Mouse (Mus musculus) embryo, embryonic 11 days (tissue): ENCODE data around the gene Bak1.

Source experiments
- DNase-seq: peaks from one replicate; pipeline ENCODE4 v3.0.0-alpha.2; 2015

The Bak1 gene

DNA sequence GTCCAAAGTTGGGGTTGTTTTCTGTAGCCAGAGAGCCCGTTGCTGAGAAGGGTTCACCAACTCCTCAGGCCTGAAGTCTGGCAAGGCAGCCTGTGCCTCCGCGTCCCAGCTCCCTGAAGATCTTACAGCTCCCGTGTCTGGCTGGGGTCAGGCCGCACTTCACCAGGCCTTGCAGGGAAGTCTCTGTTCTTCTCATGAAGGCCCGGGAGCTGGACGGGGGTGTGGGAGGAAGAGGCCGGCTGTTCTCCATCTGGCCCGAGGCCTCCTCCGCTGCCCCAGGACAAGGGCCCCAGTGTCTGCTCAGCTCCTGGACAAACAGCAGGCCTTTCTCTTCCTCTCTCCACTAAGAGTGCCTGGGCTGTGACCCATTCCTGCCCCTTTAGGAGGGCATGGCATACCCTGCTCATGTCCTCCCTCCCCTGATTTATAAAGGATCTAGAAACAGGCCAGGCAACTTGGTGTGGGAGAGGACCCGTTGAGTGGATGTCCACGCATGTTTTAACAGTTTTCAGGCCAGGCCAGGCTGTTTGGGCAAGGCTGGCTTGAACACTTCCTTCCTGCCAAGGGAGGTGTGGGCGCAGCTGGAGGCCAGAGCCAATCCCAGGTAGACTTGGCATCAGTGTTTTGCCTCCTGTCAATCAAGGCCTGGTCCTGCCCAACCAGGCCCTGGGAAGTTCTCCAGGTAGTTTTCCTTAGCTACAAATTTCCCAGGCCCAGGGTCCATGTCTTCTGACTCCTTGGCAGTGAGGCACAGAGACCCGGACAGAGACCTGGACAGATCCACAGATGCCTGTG lies 19.8 kb upstream of the Bak1 start:
- DNase-seq, result peak; percentile 52

DNA sequence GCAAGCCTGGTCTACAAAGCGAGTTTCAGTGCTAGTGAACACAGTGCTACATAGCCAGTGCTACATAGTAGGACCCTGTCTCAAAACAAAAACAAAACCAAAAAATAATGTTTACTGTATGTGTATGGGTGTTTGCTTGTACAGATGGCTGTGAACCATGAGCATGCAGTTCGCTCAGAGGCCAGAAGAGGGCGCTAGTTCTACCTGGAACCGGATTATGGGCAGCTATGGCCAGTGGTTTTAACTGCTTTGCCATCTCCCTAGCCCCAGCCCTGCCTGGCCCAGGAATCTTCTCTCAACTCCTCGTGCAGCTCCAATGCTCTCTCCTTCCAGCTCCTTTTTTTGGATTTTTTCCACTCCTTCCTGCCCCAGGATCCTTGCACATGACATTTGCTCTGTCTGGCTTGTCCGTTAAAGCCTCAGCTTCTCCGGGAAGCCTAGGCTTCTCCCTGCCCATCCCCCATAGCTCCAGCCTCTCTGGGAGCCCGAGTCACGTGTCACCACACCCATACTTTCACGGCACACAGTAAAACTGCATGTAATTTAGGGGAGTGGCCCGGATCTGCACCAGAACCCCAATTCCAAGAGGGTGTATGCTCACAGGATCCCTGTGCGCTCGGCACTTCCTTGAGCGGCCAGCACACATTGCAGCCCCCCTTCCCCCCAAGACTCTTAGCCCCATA lies 19.1 kb upstream of the Bak1 start:
- DNase-seq, result no peak

DNA sequence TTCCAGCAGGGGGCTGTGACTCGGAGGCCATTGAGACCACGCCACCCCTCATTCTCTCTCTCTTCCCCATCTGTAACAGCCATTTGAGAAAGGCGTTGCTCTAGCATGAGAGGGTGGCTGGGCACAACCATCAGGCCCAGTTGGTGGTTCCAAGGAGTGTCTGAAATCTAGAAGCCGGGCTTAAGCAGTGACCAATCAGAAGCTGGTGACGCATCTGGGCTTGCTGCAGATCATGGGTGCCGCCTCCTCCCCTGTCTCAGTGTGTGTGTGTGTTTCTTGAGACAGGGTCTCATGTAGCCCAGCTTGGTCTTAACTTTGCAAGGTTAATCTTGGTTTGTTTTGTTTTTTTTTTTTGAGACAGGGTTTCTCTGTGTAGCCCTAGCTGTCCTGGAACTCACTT lies 16.4 kb upstream of the Bak1 start:
- no peak for DNase-seq

DNA sequence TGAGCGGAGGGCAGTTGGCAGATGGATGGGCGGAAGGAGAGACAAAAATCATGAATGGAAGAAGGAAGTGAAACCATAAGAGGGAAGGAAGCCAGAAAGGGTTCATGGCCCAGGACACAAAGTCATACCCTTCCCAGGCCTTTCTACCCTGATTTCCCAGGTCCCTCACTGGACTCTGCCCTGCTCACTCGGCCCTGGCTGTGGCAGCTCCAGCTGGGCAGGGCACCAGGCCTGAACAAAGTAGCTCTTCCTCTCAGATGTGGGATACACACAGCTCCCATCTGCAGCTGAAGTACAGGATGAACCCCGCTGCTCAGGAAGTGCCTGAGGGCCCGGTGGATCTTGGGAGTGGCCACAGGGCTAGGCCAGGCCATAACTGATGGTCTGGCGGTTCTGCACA lies 14.0 kb upstream of the Bak1 start:
- DNase-seq, result no peak

DNA sequence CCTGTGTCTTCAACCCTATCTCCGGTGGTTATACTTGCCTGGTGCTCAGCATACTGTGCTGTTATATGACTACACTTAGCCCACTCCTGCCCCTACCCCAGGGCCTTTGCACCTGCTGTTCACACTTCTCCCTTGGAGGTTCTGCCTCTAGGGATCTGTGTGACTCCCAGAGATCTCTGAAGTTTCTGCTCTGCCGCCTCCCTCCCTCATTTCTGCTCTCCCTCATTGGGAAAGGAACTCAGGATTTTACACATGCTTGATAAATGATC lies 12.9 kb upstream of the Bak1 start:
- DNase-seq, result no peak

DNA sequence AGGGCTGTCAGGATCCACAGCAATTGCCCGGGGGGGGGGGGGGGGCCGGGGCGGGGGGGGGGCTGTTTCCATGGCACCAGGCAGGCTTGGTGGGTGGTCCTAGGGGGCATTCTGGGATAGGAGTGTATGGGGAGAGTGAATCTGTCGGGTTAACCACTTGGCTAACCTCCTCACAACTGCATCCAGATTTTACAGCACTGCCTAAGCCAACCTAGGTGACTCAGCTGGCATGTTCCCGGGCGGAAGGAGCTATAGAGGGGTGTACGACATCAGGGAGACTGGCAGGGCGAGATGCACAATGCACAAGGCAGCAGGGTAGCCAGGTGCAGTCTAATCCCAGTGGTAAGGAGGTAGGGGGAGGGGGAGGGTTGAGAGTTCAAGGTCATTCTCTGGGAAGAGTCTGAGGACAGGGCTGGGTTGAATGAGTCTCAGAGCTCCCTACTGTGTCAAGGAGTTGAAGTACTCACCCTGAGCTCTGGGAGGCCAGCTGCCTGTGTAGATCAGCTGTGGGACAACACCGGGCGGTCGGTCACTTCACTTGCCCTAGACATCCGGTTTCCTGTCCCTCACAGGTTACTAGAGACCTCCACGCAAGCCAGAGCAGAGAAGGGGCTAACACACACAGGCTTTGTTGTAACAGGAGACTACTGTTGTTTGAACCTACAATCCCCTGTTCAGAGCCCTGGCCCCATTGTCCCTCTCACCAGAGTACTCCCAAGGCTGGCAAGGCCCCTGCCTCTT lies 12.4 kb upstream of the Bak1 start:
- DNase-seq, result no peak

DNA sequence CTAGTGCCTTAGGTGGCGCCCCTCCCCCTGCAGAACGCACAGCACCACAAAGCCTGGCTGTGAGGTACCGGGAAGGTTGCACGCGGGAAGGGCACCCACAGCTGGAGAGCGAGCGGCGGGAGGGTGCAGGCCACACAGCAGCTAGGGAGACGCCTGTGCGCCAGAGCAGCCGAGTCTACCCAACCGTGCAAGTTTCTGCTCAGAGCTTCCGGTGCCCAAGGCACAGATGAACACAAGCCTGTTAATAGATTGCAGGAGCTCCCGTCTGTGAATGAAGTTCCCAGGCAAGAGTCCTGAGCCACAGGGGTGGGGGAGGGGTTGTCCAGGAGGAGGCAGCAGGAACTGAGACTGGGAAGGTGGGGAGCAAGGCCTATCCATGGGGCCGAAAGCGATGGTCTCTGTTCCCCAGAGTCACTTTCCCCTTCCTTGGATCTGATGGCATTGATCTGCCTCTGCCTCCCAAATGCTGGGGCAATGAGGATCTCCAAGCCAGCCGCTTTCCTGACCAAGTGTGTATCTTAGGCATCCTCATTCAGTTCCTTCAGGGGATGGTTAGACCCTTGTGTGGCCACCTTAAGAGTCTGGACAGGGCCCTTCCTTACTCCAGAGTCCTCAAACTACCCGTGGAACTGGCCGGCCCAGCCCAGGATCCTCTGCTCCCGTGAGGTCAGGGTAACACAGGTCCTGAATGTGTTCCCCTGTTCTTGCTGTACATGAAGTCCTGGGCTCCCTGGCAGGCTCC lies 11.7 kb upstream of the Bak1 start:
- DNase-seq, result peak; percentile 83

DNA sequence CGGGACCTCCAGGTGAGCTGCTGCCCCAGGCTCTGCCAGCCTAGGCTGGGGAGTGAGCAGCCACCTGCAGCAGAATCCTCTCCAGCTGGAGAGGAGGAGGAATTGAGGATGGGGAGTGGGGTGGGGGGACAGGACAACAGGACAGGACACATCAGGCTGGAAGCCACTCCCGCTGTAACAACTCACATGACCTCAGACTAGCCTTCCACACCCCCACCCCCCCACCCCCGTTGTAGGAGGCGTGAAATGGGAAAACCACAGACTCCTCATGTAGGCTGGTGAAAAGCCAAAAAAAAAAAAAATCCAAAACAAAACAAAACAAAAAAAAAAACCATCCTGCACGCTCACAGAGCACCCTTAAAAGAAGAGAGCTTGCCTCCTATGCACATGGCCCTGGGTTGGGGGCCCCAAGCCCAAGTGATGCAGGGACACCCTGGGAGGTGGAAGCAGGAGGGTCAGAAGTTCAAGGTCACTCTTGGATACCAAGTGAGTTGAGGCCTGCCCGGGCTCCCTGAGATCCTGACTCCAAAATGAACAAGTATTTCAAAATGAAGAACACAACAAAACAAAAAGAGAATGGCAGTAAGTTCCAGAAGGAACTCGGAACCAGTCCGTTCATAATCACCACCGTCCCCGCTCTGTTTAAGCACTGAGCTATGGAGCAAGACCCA lies 10.8 kb upstream of the Bak1 start:
- no peak for DNase-seq

DNA sequence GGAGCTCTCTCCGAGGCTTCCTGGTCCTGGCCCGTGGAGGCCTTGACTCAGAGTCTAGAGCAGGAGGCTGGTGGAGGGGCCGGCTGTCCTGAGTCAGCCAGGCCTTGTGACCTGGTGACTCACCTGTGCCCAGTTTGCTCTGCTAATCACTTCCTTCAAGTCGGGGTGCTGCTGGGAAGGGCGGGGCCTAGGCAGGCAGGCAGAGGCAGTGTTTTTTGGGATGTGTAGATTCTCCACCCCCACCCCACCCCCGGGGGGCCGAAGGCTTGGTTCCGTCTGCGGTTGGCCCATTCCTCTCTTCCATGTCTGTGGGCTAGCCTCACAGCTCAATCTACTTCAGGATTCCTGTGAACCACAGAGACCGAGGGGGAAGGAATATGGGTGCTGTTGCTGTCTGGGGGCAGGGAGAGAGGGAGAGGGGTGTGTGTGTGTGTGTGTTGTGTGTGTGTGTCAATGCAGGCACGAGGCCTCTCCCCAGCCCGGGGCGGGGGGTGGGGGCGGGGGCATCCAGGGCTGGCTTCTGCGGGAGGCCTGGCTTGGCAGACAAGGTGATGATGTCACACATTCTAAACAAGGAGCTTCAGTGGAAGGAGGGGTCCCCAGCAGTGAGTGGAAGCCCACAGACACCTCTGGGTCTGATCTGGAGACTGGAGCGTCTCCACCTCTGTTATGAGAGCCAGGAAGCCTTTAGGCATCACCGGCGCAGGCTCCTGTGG lies 9.7 kb upstream of the Bak1 start:
- DNase-seq, result no peak

DNA sequence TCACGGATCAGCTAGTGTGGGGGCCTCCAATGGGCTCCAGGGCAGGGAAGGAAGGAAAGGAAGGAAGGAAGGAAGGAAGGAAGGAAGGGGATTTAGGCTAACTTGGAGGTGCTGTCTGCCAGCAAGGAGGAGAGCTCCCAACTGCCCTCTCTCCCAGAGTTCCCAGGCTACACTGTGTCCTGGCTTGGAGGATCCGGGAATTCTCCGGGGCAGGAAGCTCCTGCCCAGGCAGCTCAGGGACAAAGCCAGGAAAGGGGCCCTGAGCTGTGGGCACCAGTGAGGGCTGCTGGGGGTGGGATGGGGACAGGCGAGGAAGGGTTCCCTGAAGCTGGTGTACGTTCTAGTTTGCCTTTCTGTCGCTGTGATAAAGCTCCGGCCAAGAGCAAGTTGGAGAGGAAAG lies 7.7 kb upstream of the Bak1 start:
- no peak for DNase-seq

DNA sequence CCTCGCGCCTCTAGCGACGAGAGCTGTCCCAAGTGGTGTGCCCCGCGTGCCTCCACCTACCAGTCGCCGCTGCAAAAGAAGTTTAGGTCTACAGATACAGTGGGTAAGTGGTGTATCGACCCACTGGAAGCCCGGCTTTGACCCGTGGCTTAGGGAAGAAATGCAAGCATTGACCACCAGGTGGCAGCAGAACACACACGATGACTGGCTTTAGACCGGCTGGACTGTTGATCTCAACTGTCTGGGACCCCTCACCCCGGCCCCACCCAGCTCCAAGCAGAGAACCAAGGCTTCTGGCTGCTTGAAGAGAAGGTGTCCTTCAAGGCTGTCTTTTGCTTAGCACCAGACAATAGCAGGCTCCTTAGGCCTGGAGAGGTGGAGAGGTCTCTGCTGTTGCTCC lies 4.1 kb upstream of the Bak1 start:
- DNase-seq, result peak; percentile 90

DNA sequence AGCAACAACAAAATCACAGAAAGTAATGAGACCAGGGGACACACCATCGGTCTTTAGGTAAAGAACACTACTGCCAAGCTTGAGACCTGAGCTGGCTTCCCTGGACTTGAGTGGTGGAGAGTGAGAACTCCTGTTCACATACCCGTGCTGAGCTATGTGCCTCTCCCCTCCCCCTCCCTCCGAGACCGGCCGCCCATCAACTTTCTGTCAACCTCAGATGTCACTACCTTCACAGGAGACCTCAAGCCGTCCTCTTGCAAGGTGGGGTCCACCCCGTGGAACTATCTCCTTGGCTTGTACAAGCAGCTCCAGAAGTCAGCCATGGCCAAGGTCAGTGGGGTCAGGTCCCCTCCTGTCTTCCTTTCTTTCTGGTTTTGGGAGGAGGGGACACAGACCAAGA lies 3.5 kb upstream of the Bak1 start:
- no peak for DNase-seq

DNA sequence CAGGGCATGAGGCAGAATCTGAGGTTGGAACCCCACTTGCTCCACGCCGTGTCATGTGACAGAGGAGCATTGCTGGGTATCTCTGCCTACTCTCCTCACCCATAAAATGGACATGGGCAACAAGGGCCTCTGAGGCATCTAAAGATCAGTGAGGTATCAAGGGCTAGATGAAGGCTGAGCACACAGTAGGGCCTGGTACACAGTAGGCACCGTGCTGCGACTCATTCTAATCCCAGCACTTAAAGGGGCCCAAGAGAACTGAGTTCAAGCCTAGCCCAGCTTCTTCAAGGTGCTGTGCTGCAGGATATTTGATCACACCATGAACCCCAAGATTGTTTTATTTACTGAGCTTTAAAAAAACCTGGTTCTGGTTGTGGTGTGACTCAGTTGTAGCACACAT lies 2.1 kb upstream of the Bak1 start:
- no peak for DNase-seq

DNA sequence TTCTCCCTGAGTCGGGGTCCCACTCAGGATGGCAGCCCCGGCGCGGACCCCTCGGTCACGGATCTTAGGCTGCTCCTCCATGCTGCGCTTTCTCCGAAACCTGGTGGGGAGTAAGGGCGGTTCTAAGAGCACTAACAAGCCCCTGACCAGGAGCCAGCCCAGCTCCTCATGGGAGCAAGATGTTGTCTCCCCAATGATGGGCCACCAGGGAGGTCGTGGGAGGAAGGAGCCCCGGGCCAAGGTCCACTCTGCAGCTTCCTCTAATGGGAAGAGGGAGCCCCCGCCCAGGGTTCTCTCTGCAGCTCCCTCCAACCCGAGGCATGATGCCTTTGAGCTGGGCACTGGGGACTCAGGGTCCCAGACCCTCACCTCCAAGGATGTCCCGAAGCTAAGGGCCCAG lies 622 bp upstream of the Bak1 start:
- DNase-seq, result no peak

DNA sequence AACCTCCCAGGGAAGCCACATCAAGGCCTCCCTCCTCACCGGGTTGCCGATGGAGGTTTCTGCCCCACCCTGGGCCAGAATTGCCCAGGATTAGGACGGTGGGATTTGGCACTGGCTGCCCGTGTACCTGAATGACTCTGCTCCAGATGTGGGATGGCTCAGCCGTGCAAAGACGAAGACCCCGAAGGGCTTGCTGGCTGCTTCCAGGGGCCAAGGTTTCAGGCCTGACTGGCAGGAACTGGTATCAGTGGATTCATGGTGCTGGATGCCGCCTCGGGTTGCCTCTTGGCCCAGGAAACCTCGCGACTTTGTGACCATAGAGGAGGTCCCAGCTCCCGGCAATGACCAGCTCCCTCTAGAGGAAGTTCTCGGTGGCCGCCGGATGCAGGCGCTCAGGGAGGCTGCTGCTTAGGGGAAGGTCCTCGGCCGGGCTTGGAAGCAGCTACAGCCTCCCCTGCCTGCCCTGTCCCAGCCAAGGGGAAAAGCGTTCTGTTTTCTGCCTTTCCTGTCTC lies 469 bp downstream of the Bak1 start:
- peak; percentile 93 for DNase-seq

DNA sequence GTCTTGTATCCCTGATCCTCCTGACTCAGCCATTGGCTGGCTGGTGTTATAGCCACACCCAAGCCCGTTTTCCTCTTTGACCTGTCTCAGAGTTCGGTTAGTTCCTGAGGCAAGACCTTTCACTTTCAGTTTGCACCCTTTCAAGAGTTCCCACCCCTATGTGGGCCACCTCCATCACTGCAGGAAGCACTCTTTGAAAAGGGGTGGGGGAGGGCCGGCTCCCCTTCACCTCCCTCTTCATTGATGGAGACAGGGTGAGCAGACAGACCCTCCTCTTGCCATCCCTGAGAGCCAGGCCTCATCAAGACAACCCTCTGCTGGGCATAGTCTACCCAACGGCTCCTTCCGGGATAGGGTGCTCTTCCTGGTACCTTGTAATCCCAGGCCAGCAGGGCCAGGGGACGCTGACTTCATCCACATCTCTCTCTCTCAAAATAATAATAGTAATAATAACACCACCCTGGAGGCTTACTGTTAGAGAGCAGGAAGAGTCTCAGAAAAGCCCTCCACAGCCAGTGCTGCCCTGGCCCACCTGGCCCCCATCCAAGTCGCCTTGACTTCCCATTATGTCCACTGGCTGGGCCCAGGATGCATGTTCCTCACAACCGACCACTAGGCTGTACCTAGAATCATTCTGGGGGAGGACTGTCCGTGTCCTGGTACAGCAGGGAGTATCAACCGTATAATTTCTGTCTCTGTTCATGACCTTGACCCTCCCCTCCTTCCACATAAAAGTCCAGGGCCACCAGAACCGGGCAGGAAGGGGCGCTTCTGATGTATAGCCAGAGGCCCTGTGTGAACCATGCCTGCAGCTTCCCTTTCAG lies 1.1 kb downstream of the Bak1 start:
- DNase-seq, result peak; percentile 41

DNA sequence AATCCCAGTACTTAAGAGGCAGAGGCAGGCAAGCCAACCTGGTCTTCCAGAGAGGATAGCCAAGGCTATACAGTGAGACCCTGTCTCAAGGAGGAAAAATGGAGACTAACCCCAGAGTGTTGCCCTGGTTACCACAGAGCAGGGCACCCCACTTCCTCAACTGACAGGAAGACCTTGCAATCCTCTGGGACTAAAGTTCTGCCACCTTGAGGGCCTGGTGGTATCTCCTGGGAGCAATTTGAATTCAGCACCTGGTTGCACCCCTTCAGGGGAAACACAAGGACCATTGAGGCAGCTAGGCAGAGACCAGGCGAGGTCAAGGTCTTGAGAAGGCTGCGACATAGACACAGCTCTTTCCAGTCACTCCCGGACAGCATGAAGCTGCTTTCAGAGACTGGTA lies 2.9 kb downstream of the Bak1 start:
- DNase-seq, result no peak

DNA sequence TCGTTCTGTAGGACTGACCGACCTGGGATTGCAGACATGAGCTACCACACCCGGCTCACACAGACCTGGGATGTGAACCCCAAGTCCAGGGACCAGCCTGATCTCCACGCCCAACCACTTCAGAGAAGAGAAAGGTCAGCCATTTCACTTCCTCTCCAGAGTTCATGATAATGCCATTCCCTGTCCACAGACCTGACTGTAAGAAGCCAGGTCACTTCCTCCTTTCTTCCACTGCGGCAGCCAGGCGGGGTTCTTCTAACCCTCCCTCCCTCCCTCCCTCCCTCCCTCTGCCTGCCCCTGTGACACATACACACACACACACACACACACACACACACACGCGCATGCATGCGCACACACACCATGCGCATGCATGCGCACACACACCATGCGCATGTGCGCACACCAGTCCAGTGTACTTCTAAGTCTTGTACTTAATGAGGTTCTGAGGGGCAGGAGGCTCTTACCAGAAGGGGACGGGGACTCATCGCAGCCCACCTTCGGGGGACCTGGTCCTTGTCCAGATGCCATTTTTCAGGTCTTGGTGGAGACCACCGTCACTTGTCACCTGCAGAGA lies 3.4 kb downstream of the Bak1 start:
- DNase-seq, result no peak

DNA sequence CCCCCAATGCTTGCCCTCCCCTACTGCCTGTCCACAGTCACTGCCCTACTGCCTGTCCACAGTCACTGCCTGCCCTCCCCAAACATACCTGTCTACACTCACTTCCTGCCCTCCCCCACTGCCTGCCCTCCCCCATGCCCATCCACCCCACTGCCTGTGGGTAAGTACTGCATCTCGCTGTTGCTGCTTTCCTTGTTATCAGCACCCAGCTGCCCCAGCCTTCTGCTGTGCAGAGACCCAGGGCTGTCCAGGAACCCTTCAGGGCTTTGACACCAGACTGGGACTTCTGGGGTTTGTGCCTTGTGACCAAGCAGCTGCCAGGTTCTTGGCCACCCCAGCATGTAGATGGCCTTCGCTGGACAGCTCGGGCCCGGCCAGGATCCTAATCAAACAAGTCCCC lies 5.5 kb downstream of the Bak1 start:
- no peak for DNase-seq

DNA sequence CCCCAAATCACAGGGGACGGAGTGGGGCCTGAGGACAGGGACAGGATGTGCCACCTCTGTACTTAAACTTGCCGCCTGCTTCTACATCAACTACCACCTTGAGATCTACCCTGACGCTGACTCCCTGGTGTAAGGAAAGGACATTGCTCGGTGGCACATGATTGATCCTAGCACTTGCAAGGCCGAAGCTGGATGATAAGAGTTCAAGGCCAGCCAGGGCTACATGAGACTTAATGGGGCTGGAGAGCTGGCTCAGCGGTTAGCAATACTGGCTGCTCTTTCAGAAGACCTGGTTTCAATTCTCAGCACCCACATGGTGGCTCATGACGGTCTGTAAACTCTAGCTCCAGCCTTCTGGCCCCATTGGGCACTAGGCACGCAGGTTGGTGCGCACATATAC lies 7.1 kb downstream of the Bak1 start:
- DNase-seq, result no peak

DNA sequence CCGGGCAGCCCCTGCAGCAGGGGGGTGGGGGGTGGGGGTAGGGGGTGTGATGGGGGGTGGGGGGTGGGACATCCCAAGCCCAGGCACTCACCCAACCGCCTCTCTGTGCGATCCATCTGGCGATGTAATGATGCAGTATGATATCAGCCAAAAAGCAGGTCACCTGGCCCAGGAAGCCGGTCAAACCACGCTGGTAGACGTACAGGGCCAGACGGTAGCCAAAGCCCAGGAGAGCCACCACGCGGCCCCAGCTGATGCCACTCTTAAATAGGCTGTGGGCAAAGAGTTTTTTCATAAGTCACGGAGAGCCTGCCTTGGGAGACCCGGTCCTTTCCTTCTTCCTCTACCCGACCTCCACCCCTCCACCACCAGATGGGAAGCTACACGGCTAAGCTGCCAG lies 7.7 kb downstream of the Bak1 start:
- DNase-seq, result no peak
